Mouse (Mus musculus) forebrain, postnatal 0 days (tissue): ENCODE data around the gene Pold3. TPM values are rescaled to one million over a fixed set of nuclear protein-coding genes. Genes with fewer than 3 reads are reported as not detected.

Source experiments
- ATAC-seq: fragments of 200-750 bp; cut with Nextera tagmentation; 2 replicates; pipeline ENCODE4 v1.8.0; 2017; ENCODE audit warnings: mild to moderate bottlenecking, moderate library complexity
- DNase-seq: peaks from one replicate; pipeline ENCODE4 v3.0.0-alpha.2; 2015
- H3K27ac ChIP-seq: fragments of 300-500 bp; sonication (generic); 2 replicates; pipeline ENCODE4 v1.5.1; 2014; ENCODE audit warnings: low read depth, mild to moderate bottlenecking, antibody characterized with exemption, low read length, moderate library complexity, mixed read lengths
- H3K27me3 ChIP-seq: fragments of 300-500 bp; sonication (generic); 2 replicates; pipeline ENCODE4 v1.6.1; 2014; ENCODE audit warnings: mild to moderate bottlenecking, low read length, mixed read lengths; ENCODE audit not compliant: insufficient read depth
- H3K36me3 ChIP-seq: fragments of 300-500 bp; sonication (generic); 2 replicates; pipeline ENCODE4 v1.6.1; 2014; ENCODE audit warnings: mild to moderate bottlenecking, moderate library complexity; ENCODE audit not compliant: insufficient read depth
- H3K4me1 ChIP-seq: fragments of 300-500 bp; sonication (generic); 2 replicates; pipeline ENCODE4 v1.6.1; 2014; ENCODE audit warnings: antibody characterized with exemption; ENCODE audit not compliant: insufficient read depth
- H3K4me2 ChIP-seq: fragments of 300-500 bp; sonication (generic); 2 replicates; pipeline ENCODE4 v1.6.1; 2014; ENCODE audit warnings: low read depth, mild to moderate bottlenecking, moderate library complexity
- H3K4me3 ChIP-seq: fragments of 300-500 bp; sonication (generic); 2 replicates; pipeline ENCODE4 v1.5.1; 2014; ENCODE audit warnings: low read depth, low read length, mixed read lengths
- H3K9ac ChIP-seq: fragments of 300-500 bp; sonication (generic); 2 replicates; pipeline ENCODE4 v1.6.1; 2014; ENCODE audit warnings: mild to moderate bottlenecking
- H3K9me3 ChIP-seq: fragments of 300-500 bp; sonication (generic); 2 replicates; pipeline ENCODE4 v1.6.1; 2016; ENCODE audit warnings: low read length
- CTCF ChIP-seq: sonication (generic); IDR thresholded peaks from 2 replicates; pipeline ENCODE4 v1.5.1; 2016; ENCODE audit warnings: antibody characterized with exemption, control low read depth, low read depth
- WGBS: fragments of 180-500 bp; shearing (Covaris S2); extraction: QIAGEN DNeasy Blood & Tissue Kit; methylation state at CpG from one replicate; pipeline ENCODE4 v1.1.7; 2014; 5-methylcytosine and 5-hydroxymethylcytosine counted together
- polyA plus RNA-seq: library from polyadenylated mRNA; unstranded; fragments of >200 nt; fragmentation: Nextera tagmentation; extraction: Ambion mirVana; gene quantifications from 2 replicates; pipeline ENCODE4 v1.2.1, GENCODE M21; 2015
- total RNA-seq: library from RNA; depleted of rRNA; stranded (reverse); fragments of >200 nt; gene quantifications from 2 replicates; pipeline ENCODE4 v1.2.3, GENCODE M21; 2014

The Pold3 gene
- total and polyA plus RNA-seq, 2 experiments from 2014 or later: 40.1 to 48.7 TPM

- DNase-seq (no peak), ATAC-seq (no peak)
- whole genome bisulfite sequencing: 48% methylated on average over 4 of the region's 4 CpGs
- no peak for TF ChIP-seq CTCF
- Histone ChIP-seq H3K9me3 (no peaks in the 10 kb centered on the region), H3K27me3 (no peaks in the 10 kb centered on the region), H3K4me3 (no peak overlapping the region), H3K4me2 (no peak overlapping the region), H3K9ac (no peak overlapping the region), H3K36me3 (no peaks in the 10 kb centered on the region), H3K4me1 (no peaks in the 10 kb centered on the region), H3K27ac (no peak overlapping the region)
Observed at GRCm38 (mm10) chr7:100051904-100052303, 69.5 kb downstream of the Pold3 start.

- Histone ChIP-seq H3K4me3 (no peak overlapping the region), H3K36me3 (no peaks in the 10 kb centered on the region), H3K4me2 (no peak overlapping the region), H3K27ac (no peak overlapping the region), H3K27me3 (no peaks in the 10 kb centered on the region), H3K9me3 (no peaks in the 10 kb centered on the region), H3K9ac (no peak overlapping the region), H3K4me1 (no peaks in the 10 kb centered on the region)
- no peak for DNase-seq
- no peak for ATAC-seq
- 65% methylated on average over 2 of the region's 2 CpGs for WGBS
- TF ChIP-seq CTCF: no peak
Observed at GRCm38 (mm10) chr7:100046486-100046885, 74.9 kb downstream of the Pold3 start.

GRCm38 (mm10) chr7:100043605-100044031 is 77.7 kb downstream of the Pold3 start:
- Histone ChIP-seq H3K36me3 (no peaks in the 10 kb centered on the region), H3K4me1 (no peaks in the 10 kb centered on the region), H3K9ac (no peak overlapping the region), H3K4me2 (no peak overlapping the region), H3K9me3 (no peaks in the 10 kb centered on the region), H3K27ac (no peak overlapping the region), H3K27me3 (no peaks in the 10 kb centered on the region), H3K4me3 (no peak overlapping the region)
- TF ChIP-seq CTCF: no peak
- ATAC-seq (no peak), DNase-seq (no peak)
- WGBS: 60% methylated on average over 4 of the region's 4 CpGs

- Histone ChIP-seq H3K9me3 (no peaks in the 10 kb centered on the region), H3K36me3 (no peaks in the 10 kb centered on the region), H3K27ac (no peak overlapping the region), H3K4me3 (no peak overlapping the region), H3K27me3 (no peaks in the 10 kb centered on the region), H3K4me2 (no peak overlapping the region), H3K9ac (no peak overlapping the region), H3K4me1 (no peaks in the 10 kb centered on the region)
- TF ChIP-seq CTCF: no peak
- 86% methylated on average over 5 of the region's 5 CpGs for WGBS
- no peak for ATAC-seq
- no peak for DNase-seq
Observed at GRCm38 (mm10) chr7:100043096-100043495, 78.3 kb downstream of the Pold3 start.

- Histone ChIP-seq H3K4me2 (no peak overlapping the region), H3K4me3 (no peak overlapping the region), H3K9ac (no peak overlapping the region), H3K27me3 (no peaks in the 10 kb centered on the region), H3K9me3 (no peaks in the 10 kb centered on the region), H3K4me1 (no peaks in the 10 kb centered on the region), H3K27ac (no peak overlapping the region), H3K36me3 (no peaks in the 10 kb centered on the region)
- ATAC-seq: no peak
- DNase-seq: no peak
- no peak for TF ChIP-seq CTCF
- 11% methylated on average over 31 of the region's 31 CpGs for WGBS
Observed at GRCm38 (mm10) chr7:100042120-100042519, 79.2 kb downstream of the Pold3 start.

- no peak for DNase-seq
- Histone ChIP-seq H3K9ac (no peak overlapping the region), H3K27ac (no peak overlapping the region), H3K9me3 (no peaks in the 10 kb centered on the region), H3K4me3 (no peak overlapping the region), H3K36me3 (no peaks in the 10 kb centered on the region), H3K27me3 (no peaks in the 10 kb centered on the region), H3K4me2 (no peak overlapping the region), H3K4me1 (no peaks in the 10 kb centered on the region)
- 55% methylated on average over 3 of the region's 3 CpGs for WGBS
- TF ChIP-seq CTCF: no peak
- ATAC-seq: no peak
Observed at GRCm38 (mm10) chr7:100036495-100036894, 84.9 kb downstream of the Pold3 start.

GRCm38 (mm10) chr7:100036050-100036449 is 85.3 kb downstream of the Pold3 start:
- no peak overlapping the region for H3K4me3 ChIP-seq
- no peak for DNase-seq
- no peaks in the 10 kb centered on the region for H3K9me3 ChIP-seq
- no peak overlapping the region for H3K27ac ChIP-seq
- TF ChIP-seq CTCF: no peak
- no peak for ATAC-seq
- H3K27me3 ChIP-seq: no peaks in the 10 kb centered on the region
- H3K4me1 ChIP-seq: no peaks in the 10 kb centered on the region
- no peaks in the 10 kb centered on the region for H3K36me3 ChIP-seq
- H3K4me2 ChIP-seq: no peak overlapping the region
- 55% methylated on average over 7 of the region's 7 CpGs for WGBS
- no peak overlapping the region for H3K9ac ChIP-seq
